Mouse (Mus musculus) embryo, embryonic 11 days (tissue): ENCODE measurements at regions not wholly inside any gene's neighbourhood (a gene's known extent, or its start where the extent isn't known, plus 50 kb on each side); places are given as distances from the start of the nearest gene placed in this dataset.

ENCODE experiments used
- DNase-seq: peaks from one replicate; pipeline ENCODE4 v3.0.0-alpha.2; 2015

GRCm38 (mm10) chrX:14273628-14274337, 62.8 kb downstream of the H2al1n start:
- peak; percentile 43 for DNase-seq

- no peak for DNase-seq
Measured at GRCm38 (mm10) chrX:14279312-14279711, 68.4 kb downstream of the H2al1n start.

- no peak for DNase-seq
Measured at GRCm38 (mm10) chrX:14279736-14280135, 68.8 kb downstream of the H2al1n start.

GRCm38 (mm10) chrX:14294890-14295289, 83.9 kb downstream of the H2al1n start:
- DNase-seq, result no peak

- DNase-seq, result no peak
Measured at GRCm38 (mm10) chrX:14302125-14302524, 91.2 kb downstream of the H2al1n start.

- peak; percentile 2 for DNase-seq
Measured at GRCm38 (mm10) chrX:14312746-14313145, 101.8 kb downstream of the H2al1n start.

GRCm38 (mm10) chrX:14352416-14352815, 141.5 kb downstream of the H2al1n start:
- no peak for DNase-seq

GRCm38 (mm10) chrX:14353366-14353765, 142.4 kb downstream of the H2al1n start:
- no peak for DNase-seq

- DNase-seq, result no peak
Measured at GRCm38 (mm10) chrX:14356466-14357030, 145.6 kb downstream of the H2al1n start.
